Mouse (Mus musculus): ENCODE measurements around the gene Nfat5. TPM values are rescaled to one million over a fixed set of nuclear protein-coding genes. Genes with fewer than 3 reads are reported as not detected.

Nfat5 gene
- total RNA-seq, 2 experiments from 2014 or later: 48.1 to 57.3 TPM

GRCm38 (mm10) chr8:107291171-107291601 lies 2.1 kb upstream of the Nfat5 start:
- DNase-seq (ENCODE audit: low spot score in 2 of 2): no peak

GRCm38 (mm10) chr8:107292119-107292927 lies 947 bp upstream of the Nfat5 start:
- DNase-seq (ENCODE audit: low spot score in 2 of 2): peak in 1 of 2 experiments; percentile 2

- DNase-seq (ENCODE audit: low spot score in 2 of 2): peak; percentile 16 to 39
Measured at GRCm38 (mm10) chr8:107293641-107294628, 665 bp downstream of the Nfat5 start.

GRCm38 (mm10) chr8:107295450-107295849 lies 2.2 kb downstream of the Nfat5 start:
- DNase-seq (ENCODE audit: low spot score in 2 of 2): no peak

- no peak for DNase-seq (ENCODE audit: low spot score in 2 of 2)
Measured at GRCm38 (mm10) chr8:107311876-107312275, 18.6 kb downstream of the Nfat5 start.

GRCm38 (mm10) chr8:107324142-107324541 lies 30.9 kb downstream of the Nfat5 start:
- peak; percentile 69 to 91 for DNase-seq (ENCODE audit: low spot score in 2 of 2)

DNA sequence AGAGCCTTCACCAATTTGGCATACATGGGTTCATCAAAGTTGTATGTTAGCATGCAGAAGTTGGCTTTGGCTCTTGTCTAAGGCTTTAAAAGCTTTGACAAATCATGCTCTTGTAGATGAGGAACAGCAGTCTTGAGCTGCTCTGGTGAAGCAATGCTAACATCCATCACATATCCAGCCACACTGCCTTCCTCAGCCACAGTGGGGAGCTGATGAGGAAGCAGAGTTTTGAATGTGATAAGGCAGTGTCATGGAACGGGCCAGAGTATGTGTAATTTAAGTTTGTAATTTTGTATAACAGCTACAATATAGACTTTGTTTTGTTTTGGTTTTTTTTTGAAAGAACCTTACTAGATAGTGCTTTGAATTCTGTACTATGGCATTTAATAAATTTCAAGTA lies 36.3 kb downstream of the Nfat5 start:
- DNase-seq (ENCODE audit: low spot score in 2 of 2): no peak

- DNase-seq (ENCODE audit: low spot score in 2 of 2): no peak
Measured at GRCm38 (mm10) chr8:107336480-107336879, 43.2 kb downstream of the Nfat5 start.

DNA sequence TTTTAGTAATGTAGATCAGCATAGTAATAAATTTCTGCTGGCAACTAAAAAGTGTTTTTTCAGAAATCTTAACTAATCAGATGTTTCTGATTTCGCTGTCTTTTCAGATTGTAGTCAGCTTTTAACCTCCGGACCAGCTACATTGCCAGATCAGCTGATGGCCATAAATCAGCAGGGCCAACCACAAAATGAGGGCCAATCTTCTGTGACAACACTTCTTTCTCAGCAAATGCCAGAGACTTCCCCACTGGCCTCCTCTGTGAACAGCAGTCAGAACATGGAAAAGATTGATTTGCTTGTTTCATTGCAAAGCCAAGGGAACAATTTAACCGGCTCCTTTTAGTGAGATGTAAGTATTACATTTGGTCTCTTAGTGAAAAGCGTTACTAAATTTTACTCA lies 77.0 kb downstream of the Nfat5 start:
- no peak for DNase-seq (ENCODE audit: low spot score in 2 of 2)

- no peak for DNase-seq (ENCODE audit: low spot score in 2 of 2)
Measured at GRCm38 (mm10) chr8:107377346-107377745, 84.1 kb downstream of the Nfat5 start.

DNA sequence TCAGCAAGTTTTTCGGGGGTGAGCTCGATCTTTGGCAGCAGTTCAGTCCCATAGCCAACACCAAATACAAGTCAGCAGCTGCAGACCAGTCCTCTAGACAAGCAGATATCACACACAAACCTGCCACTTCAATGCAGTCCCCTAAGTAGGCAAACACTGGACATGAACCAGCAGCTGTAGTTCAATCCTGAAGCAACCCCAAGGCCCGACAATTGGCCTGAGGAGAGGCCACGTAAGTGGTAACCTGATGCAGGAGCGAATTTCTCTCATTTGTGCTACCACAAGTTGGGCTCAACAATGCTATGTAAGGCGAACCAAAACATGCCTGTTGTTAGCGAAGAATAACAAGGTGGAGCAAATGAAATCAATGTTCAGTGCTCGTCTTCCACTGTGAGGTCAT lies 87.5 kb downstream of the Nfat5 start:
- no peak for DNase-seq (ENCODE audit: low spot score in 2 of 2)

GRCm38 (mm10) chr8:107381666-107382065 lies 88.4 kb downstream of the Nfat5 start:
- no peak for DNase-seq (ENCODE audit: low spot score in 2 of 2)

GRCm38 (mm10) chr8:107382898-107383297 lies 89.6 kb downstream of the Nfat5 start:
- no peak for DNase-seq (ENCODE audit: low spot score in 2 of 2)

GRCm38 (mm10) chr8:107384651-107385050 lies 91.4 kb downstream of the Nfat5 start:
- no peak for DNase-seq (ENCODE audit: low spot score in 2 of 2)

DNA sequence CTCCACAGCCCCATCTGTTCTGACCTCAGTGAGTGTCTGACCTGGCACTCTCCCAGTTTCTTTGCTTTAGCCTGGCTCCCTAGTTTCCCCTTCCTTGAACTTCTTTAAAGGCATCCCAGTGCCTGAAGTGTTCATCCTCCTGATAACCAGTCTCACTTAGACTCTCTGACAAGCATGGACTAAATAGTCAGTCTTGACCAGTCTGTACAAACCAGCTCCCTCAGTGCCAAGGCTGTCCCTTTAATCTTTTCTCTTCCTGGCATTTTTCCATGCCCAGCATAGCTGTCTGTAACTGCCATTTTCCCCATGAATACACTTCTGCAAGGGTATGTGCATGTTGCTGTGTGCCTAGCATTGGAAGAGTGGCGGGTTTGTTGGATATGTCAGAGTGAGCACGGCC lies 91.8 kb downstream of the Nfat5 start:
- no peak for DNase-seq (ENCODE audit: low spot score in 2 of 2)

GRCm38 (mm10) chr8:107386171-107386570 lies 92.9 kb downstream of the Nfat5 start:
- DNase-seq (ENCODE audit: low spot score in 2 of 2): no peak

DNA sequence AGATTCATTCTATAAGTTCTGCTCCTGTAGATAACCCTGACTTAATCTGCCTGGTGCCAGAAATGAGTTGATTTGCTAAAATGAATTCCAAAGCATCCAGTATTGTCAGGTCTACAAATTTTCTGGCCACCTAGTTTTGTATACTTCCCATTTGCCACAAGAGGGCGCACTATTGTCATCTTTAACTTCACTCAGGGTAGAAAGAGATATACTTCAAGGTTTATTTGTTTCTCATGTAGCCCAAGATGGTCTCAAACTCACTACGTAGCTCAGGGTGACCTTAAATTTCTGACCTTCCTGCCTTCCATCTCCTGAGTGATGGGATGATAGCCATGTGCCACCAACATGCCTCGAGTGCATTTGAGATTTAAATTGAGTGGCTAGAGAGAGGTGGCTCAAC lies 93.4 kb downstream of the Nfat5 start:
- DNase-seq (ENCODE audit: low spot score in 2 of 2): peak in 1 of 2 experiments; percentile 37

DNA sequence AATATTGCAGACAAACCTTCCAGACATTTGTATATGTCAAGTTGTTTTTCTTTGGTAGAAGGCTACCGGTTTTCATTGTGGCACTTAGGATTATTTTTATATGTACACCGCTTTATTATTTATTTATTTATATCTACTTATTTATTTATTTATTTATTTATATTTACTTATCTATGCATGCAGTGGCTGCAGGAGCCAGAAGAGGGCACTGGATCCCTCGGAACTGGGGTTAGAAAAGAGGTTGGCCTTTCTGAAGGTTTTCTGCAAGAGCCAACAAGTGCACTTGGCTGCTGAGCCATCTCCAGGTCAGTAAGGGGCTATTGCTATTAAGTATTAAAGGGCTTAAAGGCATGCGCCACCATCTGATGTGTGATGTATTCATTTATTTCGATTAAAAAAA lies 94.6 kb downstream of the Nfat5 start:
- peak in 1 of 2 experiments; percentile 57 for DNase-seq (ENCODE audit: low spot score in 2 of 2)

GRCm38 (mm10) chr8:107389557-107389956 lies 96.3 kb downstream of the Nfat5 start:
- DNase-seq (ENCODE audit: low spot score in 2 of 2): peak in 1 of 2 experiments; percentile 64

- DNase-seq (ENCODE audit: low spot score in 2 of 2): no peak
Measured at GRCm38 (mm10) chr8:107390476-107391135, 97.3 kb downstream of the Nfat5 start.

- no peak for DNase-seq (ENCODE audit: low spot score in 2 of 2)
Measured at GRCm38 (mm10) chr8:107391136-107391516, 97.9 kb downstream of the Nfat5 start.
